Mouse (Mus musculus): ENCODE data around the gene Ada.

The Ada gene

GRCm38 (mm10) chr2:163732021-163732420 lies 18.0 kb downstream of the Ada start:
- no peak for DNase-seq (ENCODE audit: low spot score)

GRCm38 (mm10) chr2:163728300-163728699 lies 21.7 kb downstream of the Ada start:
- DNase-seq (ENCODE audit: low spot score), result no peak

- no peak for DNase-seq (ENCODE audit: low spot score)
Measured at GRCm38 (mm10) chr2:163726766-163727393, 23.2 kb downstream of the Ada start.

GRCm38 (mm10) chr2:163722550-163722949 lies 27.5 kb downstream of the Ada start:
- peak; percentile 89 for DNase-seq (ENCODE audit: low spot score)

GRCm38 (mm10) chr2:163719616-163720015 lies 30.4 kb downstream of the Ada start:
- DNase-seq (ENCODE audit: low spot score), result no peak

GRCm38 (mm10) chr2:163718951-163719603 lies 31.0 kb downstream of the Ada start:
- DNase-seq (ENCODE audit: low spot score), result peak; percentile 89

GRCm38 (mm10) chr2:163718526-163718925 lies 31.5 kb downstream of the Ada start:
- no peak for DNase-seq (ENCODE audit: low spot score)

GRCm38 (mm10) chr2:163716853-163717252 lies 33.2 kb downstream of the Ada start:
- DNase-seq (ENCODE audit: low spot score), result peak; percentile 83

- no peak for DNase-seq (ENCODE audit: low spot score)
Measured at GRCm38 (mm10) chr2:163716448-163716847, 33.6 kb downstream of the Ada start.

GRCm38 (mm10) chr2:163713340-163713739 lies 36.7 kb downstream of the Ada start:
- DNase-seq (ENCODE audit: low spot score), result no peak

GRCm38 (mm10) chr2:163712874-163713273 lies 37.2 kb downstream of the Ada start:
- DNase-seq (ENCODE audit: low spot score), result no peak

GRCm38 (mm10) chr2:163712473-163712872 lies 37.6 kb downstream of the Ada start:
- DNase-seq (ENCODE audit: low spot score), result no peak

- no peak for DNase-seq (ENCODE audit: low spot score)
Measured at GRCm38 (mm10) chr2:163711368-163711868, 38.6 kb downstream of the Ada start.

- DNase-seq (ENCODE audit: low spot score), result no peak
Measured at GRCm38 (mm10) chr2:163710606-163711159, 39.4 kb downstream of the Ada start.

GRCm38 (mm10) chr2:163710000-163710399 lies 40.0 kb downstream of the Ada start:
- no peak for DNase-seq (ENCODE audit: low spot score)

- DNase-seq (ENCODE audit: low spot score), result no peak
Measured at GRCm38 (mm10) chr2:163708763-163709250, 41.2 kb downstream of the Ada start.

- DNase-seq (ENCODE audit: low spot score), result no peak
Measured at GRCm38 (mm10) chr2:163708321-163708720, 41.7 kb downstream of the Ada start.

- no peak for DNase-seq (ENCODE audit: low spot score)
Measured at GRCm38 (mm10) chr2:163703599-163704260, 46.3 kb downstream of the Ada start.

- no peak for DNase-seq (ENCODE audit: low spot score)
Measured at GRCm38 (mm10) chr2:163702921-163703320, 47.1 kb downstream of the Ada start.

GRCm38 (mm10) chr2:163702431-163702830 lies 47.6 kb downstream of the Ada start:
- no peak for DNase-seq (ENCODE audit: low spot score)

GRCm38 (mm10) chr2:163699078-163699780 lies 50.8 kb downstream of the Ada start:
- no peak for DNase-seq (ENCODE audit: low spot score)

All from MN1 (cell line).